Mouse (Mus musculus) ZHBTc4 (cell line): ENCODE results near the gene Ehd4.

ENCODE experiments used
- DNase-seq: peaks from one replicate; pipeline ENCODE4 v3.0.0-alpha.2; 2011; ENCODE audit warnings: low read depth, low spot score

Ehd4 gene

DNA sequence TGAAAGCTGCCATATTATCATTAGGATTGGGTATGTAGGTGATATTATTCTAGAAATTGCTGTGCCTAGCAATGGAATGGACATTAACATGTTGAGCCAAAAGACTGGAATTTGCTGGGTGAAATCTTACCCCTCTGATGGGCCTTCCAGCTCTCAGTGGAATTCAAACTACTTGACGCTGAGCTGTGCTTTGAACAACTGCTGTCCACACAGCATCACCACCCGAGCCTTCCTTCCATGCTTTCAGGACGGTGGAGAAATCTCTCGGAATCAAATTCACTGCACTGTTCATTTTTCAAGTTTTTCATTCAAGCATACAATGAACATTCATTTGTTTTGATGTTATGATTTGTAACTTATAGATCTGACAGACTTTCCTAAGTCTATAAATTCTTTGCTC is 10.0 kb downstream of the Ehd4 start:
- DNase-seq: no peak

DNA sequence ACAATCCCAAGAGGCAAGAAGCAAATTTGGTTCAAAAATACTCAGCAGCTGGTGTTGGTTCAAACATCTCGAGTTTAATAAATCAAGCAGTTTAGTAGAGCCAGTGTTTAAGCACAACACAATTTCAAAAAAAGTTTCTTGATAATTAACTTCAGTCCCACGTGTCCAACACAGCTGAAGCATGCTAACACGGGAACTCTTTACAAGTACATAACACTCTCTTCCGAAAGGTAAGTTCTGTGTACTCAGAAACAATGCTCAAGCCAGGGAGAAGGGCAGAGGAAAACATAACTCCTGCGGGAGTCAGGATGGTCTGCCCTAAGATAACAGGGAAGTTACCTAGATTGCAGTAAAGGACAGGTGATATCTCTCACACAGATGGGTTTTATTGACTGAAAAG is 12.1 kb downstream of the Ehd4 start:
- DNase-seq: no peak

DNA sequence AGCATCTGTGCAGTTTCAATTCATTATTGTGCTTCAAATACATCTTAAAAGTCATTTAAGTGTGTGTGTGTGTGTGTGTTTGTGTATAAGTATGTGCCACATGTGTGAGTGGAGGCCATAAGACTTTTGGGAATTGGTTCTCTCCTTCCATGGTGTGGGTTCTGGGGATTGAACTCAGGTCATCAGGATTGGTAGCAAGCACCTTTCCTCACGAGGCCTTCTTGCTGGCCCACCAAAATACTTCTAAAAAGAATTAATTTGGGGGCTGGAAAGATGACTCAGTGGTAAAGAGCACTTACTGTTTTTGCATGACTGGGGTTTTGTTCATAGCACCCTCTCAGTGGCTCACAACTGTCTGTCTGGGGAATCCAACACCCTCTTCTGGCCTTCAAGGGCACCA is 12.7 kb downstream of the Ehd4 start:
- DNase-seq: no peak

DNA sequence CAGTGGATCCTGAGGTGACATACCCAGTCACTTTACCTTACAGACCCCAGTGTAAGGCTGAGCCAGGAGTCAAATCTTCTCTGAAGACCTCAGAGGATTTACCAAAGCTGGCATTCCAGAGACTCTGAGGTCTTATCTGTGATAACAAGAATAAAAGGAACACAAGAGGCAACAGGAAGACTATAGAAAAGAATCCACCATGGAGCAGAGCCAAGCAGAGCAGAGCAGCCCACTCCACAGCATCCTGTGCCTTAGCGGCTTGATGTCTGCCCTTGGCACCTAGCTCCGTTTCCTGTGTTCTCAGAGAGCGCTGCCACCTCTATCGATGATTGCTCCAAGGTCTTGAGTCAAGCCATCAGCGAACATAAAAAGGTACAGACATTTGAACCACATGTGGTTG is 14.1 kb downstream of the Ehd4 start:
- DNase-seq: no peak

DNA sequence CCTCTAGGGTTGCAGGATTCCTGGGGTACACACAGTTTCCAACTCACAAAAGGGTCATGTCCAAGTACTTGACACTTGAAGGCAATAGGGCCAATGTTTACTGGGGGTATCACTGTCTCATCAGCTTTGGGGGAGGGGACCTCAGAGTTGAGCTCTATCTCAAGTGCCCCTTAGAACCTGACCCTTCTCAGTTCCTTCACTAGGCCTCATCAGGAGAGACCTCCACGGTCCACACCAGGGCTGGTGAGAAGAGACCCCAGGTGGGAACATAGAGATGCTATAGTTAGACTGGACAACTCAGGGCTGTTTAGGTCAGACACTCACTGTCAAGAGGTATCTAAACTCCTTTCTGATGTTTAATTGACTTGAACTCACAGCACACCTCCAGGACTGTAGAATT is 15.3 kb downstream of the Ehd4 start:
- DNase-seq: no peak

DNA sequence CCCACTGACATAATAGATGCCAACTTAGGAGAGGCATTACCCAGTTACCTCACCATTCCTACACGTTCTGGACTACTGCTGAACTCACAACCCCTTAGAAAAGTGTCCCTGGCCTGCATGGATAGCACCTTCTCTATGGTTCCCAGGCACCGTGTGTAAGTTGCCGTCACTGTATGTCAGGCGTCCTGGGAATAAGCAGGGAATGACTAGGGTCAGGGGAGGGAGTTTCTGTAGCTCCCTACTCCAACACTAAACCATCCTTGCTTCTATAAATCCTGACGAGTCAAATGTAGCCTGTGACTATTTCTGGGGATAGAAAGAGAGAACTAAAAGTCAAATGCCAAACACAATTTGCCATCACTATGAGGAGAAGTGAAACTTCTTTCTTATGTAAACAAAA is 17.1 kb downstream of the Ehd4 start:
- no peak for DNase-seq

DNA sequence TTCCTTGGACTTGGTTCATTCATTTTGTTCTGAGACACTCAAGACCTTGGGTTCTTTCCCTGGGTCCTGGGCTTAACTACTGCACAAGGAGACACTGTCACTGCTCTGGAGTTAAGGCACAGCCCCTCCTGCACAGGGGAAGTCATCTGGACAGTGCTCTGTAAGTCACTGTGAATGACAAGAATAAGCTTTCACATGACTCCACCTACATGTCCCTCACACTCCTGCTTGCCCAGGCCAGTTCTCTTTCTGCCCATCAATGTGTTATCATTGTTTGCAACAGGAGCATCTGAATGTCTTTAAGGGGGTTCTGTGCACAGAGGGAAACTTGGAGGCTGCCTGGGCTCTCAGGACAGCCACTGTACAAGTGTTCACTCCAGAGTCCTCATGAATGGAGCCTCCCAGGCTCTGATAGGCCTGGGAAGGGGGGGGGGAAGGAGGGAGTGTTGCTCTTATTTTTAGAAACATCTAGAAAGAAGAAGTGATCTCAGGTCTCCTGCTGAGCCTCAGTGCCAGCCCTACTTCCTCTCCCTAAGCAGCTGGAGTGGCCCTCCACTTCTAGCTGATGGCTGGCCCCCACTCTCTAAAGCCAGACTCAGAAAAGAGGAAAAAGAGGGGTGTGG is 19.8 kb downstream of the Ehd4 start:
- DNase-seq: peak; percentile 12

DNA sequence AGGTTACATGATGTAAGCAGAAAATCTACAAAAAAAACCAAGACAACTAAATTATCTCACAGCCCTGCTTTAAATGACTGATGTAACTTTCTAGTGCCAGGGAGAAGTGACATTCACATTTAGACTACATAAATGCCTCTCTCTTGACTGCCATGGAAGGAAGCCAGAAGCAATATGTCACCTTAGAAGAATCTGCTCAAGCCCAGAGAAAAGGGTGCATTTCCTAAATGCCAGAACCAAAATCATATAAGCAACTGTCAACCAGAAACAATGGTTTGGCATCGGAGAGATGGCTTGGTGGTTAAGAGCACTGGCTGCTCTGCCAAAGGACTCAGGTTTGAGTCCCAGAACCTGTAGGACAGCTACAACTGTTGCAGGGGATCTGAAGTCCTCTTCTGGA is 22.5 kb downstream of the Ehd4 start:
- no peak for DNase-seq

DNA sequence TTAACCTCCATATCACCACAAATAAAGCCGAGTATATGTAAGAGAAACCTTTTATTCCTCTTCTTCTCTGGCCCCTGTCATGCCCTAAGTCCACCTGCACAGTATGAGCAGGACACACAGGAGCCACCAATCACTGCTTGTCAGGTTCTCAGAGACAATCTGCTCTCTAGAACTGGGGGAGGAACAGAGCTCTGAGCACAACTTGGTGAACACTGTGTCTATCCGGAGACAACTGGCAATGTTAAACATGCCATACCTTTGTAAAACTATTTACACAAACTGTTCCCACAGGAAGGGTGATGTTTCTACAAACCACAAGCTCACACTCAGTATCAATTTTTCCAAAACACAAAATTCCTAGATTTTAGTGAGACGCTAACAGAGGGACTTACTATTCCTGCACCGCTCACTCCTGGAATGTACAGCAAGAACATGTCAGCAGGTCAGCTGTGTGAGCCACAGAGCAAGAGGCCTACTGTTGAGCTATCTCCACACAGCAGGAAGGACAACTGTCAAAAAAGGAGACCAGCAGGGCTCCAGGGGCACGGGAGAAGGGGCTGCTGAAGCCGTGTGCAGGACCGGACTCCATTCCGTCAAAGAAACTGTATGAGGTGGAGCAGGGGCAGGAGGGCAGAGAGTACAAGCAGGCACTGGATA is 25.0 kb downstream of the Ehd4 start:
- no peak for DNase-seq

DNA sequence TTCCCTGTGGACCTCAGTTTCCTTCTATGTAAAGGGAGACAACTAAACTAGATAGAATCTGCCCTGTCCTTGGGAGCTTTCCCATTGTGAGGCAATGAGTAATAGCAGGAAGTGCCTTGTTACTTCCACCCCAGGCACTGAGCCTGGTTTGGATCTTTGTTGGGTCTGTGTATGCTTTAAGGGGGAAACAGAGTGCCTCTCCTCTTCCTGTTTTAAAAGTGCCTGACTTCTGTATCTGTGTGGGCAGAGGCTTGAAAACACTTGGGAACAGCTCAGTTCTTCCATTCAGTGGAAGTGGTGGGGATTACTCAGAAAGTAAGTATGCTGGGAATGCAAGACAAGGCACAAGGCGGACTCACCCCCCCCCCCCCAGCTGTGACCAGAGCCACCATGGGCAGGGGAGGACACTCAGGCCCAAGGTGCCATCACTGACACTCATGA is 25.8 kb downstream of the Ehd4 start:
- no peak for DNase-seq

DNA sequence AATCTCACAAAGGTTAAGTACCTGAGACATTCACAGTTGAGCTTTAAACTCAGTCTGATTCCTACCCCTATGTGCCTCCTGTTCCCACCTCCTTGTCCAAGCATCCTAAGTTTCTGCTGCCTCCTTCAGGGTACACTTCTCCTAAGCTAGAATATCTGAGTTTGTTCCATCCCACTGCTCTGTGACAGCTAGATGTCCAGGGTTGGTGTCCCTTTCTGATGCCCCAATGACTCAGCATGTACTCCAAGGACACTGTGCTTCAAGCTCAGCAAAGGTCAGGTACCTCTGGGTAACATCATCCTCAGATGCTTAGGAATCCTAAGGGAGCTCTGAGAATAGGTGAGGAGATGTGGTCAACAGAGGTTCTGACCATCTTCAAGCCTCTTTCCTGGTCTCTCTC is 26.4 kb downstream of the Ehd4 start:
- no peak for DNase-seq

DNA sequence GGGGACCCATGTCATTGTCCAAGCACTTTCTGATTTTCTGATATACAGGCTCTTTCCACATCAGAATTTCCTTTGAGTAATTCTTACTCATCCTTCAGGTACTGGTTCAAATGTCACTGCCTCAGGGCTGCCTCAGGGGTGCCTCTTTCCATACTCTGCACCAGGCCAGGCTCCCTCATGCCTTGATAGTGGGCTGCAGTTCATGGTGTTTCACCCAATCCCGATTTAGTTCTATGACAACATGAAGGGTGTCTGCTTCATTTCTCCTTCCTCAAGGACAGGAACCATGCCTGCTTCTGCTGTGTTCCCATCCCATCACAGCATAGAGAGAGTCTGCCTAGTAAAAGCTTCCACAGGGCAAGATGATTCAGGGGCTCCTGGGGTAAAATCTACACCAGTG is 27.5 kb downstream of the Ehd4 start:
- no peak for DNase-seq

DNA sequence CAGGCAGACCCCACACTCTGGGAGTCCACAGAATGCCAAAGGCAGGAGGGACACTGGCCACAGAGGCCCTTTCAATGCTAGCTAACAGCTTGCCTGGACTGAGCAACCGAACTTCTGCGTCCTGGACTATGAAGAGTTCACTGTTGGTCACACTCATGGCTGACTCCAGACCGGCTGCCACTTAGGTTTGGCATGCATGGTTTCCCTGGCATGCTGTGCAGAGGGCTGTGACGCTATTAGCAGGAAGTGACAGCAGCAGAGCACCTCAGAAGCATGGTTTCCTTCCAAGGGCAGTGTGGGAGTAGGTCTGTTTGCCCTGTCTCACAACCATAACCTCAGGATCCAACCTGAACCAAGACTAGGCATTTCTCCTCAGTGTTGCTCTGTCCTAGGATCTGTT is 28.0 kb downstream of the Ehd4 start:
- DNase-seq: no peak

DNA sequence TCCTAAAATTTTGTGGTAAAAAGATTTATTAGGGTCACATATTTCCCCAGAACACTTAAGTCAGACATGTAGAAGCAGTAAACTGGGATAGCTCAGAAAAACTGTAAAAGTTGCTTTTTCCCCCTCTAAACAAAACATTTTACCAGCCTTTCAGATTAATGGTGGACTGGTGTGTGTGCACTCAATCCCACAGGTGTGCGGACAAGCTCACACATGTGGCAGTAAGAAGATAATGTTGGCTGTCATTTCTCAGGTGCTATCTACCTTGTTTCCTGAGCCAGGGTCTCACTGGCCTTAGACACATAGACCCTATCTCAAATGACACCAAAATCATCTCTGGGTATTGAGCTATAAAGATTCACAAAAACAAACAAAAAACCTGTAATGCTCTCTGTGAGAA is 28.9 kb downstream of the Ehd4 start:
- no peak for DNase-seq

DNA sequence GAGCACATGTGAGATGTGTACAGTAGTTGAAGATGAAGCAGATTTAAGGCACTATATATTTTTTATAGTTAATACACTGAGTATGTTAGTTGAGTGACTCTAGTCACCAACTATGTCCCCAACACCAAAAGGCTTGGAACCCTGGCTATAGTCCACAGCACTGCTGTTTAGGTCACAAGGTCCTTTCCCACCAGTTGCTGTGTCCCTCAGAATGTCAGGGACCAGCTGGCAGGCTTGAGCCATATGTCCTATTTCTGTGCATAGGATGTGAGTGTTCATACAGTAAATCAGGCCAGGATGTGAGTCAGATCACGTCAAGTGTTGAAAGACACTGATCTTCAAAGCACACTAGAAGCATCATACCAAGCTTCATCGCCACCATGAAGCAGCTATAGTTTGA is 29.5 kb downstream of the Ehd4 start:
- no peak for DNase-seq

DNA sequence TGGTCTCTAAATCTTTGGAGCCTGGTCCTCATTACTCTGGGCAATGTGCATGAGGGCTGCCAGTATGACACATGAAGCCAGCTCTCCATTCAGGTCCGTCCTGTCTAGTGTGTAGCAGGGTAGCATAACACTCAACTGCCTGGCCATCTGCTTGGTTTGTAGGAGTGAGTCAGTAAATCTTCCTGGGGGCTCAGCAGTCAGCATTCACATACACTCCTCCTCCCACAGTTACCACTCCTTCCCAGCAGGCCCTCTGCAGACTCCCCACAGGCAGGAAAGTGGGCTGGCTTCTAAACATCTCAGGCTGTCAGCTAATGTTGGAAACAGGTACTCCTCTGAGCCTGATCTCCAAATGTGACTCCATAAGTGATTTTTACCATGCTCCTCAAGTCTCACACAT is 30.3 kb downstream of the Ehd4 start:
- no peak for DNase-seq

DNA sequence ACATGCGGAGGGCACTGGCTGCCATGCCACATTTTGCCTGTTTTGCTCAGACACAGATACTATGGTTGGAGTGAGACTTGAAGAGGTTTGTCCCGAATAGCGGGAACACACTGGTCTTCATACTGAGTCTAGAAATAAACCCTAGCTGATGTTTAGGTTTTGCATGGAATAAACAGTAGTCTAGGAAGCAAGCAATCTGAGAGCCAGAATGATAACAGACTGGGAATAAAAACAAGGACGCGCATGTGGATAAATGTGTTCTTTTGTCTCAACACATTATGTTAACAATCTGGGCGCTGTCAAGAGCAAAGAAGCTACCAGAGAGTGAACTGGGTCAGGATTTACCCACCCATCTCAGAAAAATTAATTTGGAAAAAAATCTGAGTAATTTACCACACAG is 31.4 kb downstream of the Ehd4 start:
- no peak for DNase-seq

DNA sequence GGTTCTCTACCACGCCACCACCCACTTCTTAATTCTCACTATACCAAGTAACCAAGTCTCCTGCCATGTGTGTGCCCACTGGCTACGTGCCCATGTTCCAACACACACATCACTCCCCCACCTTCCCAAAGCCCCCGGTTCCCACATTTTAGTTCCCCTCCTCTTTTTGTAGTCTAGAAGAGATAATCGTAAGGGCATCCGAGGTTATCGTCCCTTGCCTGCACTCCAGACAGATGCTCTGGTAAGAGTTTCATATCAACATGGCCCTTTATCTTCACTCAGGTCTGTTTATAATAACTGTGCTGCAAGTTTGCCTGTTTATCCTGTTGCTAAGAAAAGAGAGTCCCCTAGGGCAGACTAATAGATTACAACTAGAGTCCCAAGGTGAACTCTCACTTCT is 37.1 kb downstream of the Ehd4 start:
- no peak for DNase-seq

DNA sequence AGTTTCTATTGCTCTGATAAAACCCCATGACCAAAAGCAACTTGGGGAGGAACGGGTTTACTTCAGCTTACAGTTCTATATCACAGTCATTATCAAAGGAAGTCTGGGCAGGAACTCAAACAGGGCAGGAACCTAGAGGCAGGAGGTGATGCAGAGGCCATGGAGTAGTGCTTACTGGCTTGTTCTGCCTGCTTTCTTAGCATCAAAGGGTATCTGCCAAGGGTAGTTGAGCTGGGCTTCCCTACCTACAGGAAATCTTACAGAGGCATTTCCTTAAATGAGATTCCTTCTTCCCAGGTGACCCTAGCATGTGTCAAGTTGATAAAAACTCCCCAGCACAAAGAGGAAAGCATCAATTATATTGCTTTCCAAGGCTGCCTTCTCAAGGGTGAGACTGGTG is 38.0 kb downstream of the Ehd4 start:
- DNase-seq: no peak

DNA sequence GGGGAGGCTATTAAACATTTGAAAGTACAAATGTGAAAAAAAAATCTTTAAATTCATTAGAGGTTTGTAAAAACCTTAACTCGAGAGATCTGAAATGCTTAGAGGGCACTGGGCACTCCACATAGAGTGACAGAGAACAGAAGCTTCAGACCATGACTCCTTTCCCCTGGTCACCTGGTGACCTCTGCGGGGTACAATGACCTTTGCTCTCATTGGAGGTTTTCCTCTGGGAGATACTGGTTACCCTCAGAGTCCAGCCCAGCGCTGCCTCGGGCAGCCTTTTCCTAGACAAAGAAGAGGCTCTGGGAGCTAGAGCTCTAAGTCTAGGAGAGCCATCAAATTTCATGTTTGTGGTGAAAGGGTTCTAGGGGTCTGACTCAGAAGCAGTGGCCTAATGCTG is 39.4 kb downstream of the Ehd4 start:
- no peak for DNase-seq

DNA sequence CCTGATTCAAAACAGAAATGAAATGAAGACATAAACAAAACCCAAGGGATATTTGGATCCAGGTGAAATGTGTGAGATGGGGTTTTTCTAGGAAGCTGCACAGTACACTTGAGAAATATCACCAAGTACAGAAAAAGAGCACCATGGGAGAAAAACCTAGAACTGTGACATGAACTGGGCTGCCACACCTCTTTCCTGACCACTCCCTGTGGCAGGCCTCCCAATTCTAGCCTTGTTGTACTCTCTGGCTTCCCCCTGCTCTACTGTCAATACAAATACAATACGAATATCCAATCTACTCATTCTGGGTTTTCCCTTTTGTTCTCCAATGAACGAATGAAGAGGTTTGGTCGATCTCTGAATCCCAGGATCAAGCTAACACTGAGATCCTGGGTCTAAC is 40.4 kb downstream of the Ehd4 start:
- no peak for DNase-seq

DNA sequence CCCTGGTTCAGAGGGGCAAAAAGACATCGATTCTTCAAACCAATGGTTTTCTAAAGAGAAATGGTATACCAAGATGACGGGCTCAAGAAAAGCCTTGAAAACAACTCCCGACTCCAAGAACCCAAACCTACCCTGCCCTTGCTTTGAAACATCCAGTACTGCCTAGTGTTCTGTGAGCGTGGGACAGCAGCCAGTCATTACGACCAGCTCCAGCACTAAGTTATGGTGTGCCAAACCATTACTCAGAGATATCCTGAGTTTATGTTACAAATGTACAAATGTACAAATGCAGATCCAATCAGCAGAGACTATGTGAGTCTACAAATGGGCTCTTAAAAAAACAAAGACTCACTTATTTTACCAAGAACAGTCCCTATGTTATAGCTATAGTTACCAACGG is 40.9 kb downstream of the Ehd4 start:
- no peak for DNase-seq

DNA sequence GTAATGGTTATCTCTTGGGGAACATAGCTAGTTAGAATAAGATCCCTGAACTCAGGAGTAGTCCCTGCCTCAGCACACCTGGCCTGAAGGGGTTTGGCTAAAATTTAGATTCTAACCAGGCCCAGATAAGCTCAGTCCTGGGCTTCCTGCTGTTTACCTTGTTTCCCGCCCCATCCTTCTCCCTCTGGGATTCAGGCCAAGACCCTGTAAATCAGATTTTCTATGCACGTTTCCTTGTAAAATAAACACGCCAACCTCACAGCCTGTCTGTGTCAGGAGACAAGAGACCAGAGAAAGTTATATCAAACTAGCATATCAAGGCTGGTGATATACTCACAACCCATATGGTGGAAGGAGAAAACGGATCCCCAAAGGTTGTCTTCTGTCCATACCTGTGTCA is 42.8 kb downstream of the Ehd4 start:
- no peak for DNase-seq

DNA sequence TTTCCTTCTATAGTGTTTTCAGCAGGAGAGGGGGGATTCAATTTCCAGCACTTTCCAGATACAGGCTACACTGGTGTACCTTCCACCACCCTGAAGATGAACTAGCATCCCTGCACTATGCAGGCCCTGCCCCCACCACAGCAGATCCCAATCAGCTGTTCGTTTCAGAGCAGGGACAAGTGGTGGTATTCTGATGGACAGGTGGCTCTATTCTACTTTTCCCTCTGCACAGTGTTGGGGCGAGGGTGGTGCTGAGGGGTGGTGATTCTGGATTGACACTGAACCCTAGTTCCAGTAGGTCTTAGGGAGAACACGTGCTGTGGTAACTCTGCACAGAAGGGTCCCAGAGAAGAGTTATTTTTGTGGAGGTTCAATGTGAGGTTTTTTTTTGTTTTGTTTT is 43.2 kb downstream of the Ehd4 start:
- no peak for DNase-seq
